Mouse (Mus musculus): ENCODE data around the gene Slc34a2. TPM values are rescaled to one million over a fixed set of nuclear protein-coding genes. Genes with fewer than 3 reads are reported as not detected.

Gene Slc34a2
- polyA plus RNA-seq, 1 experiment from 2014 or later: not detected

- no peak overlapping the region for H3K4me2 ChIP-seq (ENCODE audit: low read length)
- H3K27me3 ChIP-seq (replicated peaks; ENCODE audit: control insufficient read depth, insufficient read depth, low read length): no peaks in the 10 kb centered on the region
- no peak overlapping the region for H3K9ac ChIP-seq (replicated peaks; ENCODE audit: low read depth, low read length)
- H3K27ac ChIP-seq (ENCODE audit: low read length): no peak overlapping the region
- H3K36me3 ChIP-seq (ENCODE audit: control insufficient read depth, insufficient read depth): peaks cover 4% of the 10 kb centered on the region; the same call in 1 of the 2 replicates
- peaks cover 5% of the 10 kb centered on the region for H3K9me3 ChIP-seq (ENCODE audit: control insufficient read depth, low read length)
- H3K4me1 ChIP-seq (replicated peaks; ENCODE audit: control insufficient read depth, insufficient read depth, low read length): peaks cover 16% of the 10 kb centered on the region
- 55% methylated on average over 12 of the region's 12 CpGs for WGBS
- peak; percentile 45 for ATAC-seq
- H3K4me3 ChIP-seq (replicated peaks; ENCODE audit: low read length): no peak overlapping the region
Measured at GRCm38 (mm10) chr5:53114616-53115267, 76.9 kb downstream of the Slc34a2 start.

- Histone ChIP-seq H3K27me3 (replicated peaks; ENCODE audit: control insufficient read depth, insufficient read depth, low read length) (no peaks in the 10 kb centered on the region), H3K27ac (ENCODE audit: low read length) (no peak overlapping the region), H3K4me1 (replicated peaks; ENCODE audit: control insufficient read depth, insufficient read depth, low read length) (peaks cover 14% of the 10 kb centered on the region), H3K4me3 (replicated peaks; ENCODE audit: low read length) (no peak overlapping the region), H3K4me2 (ENCODE audit: low read length) (no peak overlapping the region), H3K9ac (replicated peaks; ENCODE audit: low read depth, low read length) (no peak overlapping the region), H3K9me3 (ENCODE audit: control insufficient read depth, low read length) (peaks cover under 1% of the 10 kb centered on the region), H3K36me3 (ENCODE audit: control insufficient read depth, insufficient read depth) (peaks cover 2% of the 10 kb centered on the region; the same call in 1 of the 2 replicates)
- 15% methylated on average over 8 of the region's 8 CpGs for WGBS
- no peak for ATAC-seq
Measured at GRCm38 (mm10) chr5:53118212-53118611, 80.3 kb downstream of the Slc34a2 start.

GRCm38 (mm10) chr5:53119689-53120088 lies 81.8 kb downstream of the Slc34a2 start:
- 13% methylated on average over 3 of the region's 3 CpGs for WGBS
- no peaks in the 10 kb centered on the region; the same call in 1 of the 2 replicates for H3K36me3 ChIP-seq (ENCODE audit: control insufficient read depth, insufficient read depth)
- H3K27me3 ChIP-seq (replicated peaks; ENCODE audit: control insufficient read depth, insufficient read depth, low read length): no peaks in the 10 kb centered on the region
- H3K27ac ChIP-seq (ENCODE audit: low read length): no peak overlapping the region
- no peaks in the 10 kb centered on the region for H3K9me3 ChIP-seq (ENCODE audit: control insufficient read depth, low read length)
- peaks cover 21% of the 10 kb centered on the region for H3K4me1 ChIP-seq (replicated peaks; ENCODE audit: control insufficient read depth, insufficient read depth, low read length)
- no peak for ATAC-seq
- no peak overlapping the region for H3K9ac ChIP-seq (replicated peaks; ENCODE audit: low read depth, low read length)
- no peak overlapping the region for H3K4me3 ChIP-seq (replicated peaks; ENCODE audit: low read length)
- H3K4me2 ChIP-seq (ENCODE audit: low read length): no peak overlapping the region

Other genes starting within 250 kb of the Slc34a2 start
- gene Anapc4, start 204.1 kb upstream of the Slc34a2 start, polyA plus RNA-seq (2015; fragmentation: Nextera tagmentation; extraction: Ambion mirVana): 114 and 118 TPM in 2 replicates
- 9.9 and 10.2 TPM in 2 replicates for gene Sel1l3, start 175.8 kb downstream of the Slc34a2 start, polyA plus RNA-seq (2015; fragmentation: Nextera tagmentation; extraction: Ambion mirVana)
- gene Smim20, start 229.0 kb downstream of the Slc34a2 start, polyA plus RNA-seq (2015; fragmentation: Nextera tagmentation; extraction: Ambion mirVana): 63.6 and 75.6 TPM in 2 replicates